Mouse (Mus musculus) lung, postnatal 0 days (tissue): ENCODE measurements at regions not wholly inside any gene's neighbourhood (a gene's known extent, or its start where the extent isn't known, plus 50 kb on each side); places are given as distances from the start of the nearest gene placed in this dataset.

Experiments used
- ATAC-seq: fragments of 200-750 bp; cut with Nextera tagmentation; 2 replicates; pipeline ENCODE4 v1.8.0; 2017; ENCODE audit warnings: moderate library complexity
- DNase-seq: peaks from one replicate; pipeline ENCODE4 v3.0.0-alpha.2; 2016; ENCODE audit warnings: low spot score
- H3K27ac ChIP-seq: fragments of 300-500 bp; sonication (generic); 2 replicates; pipeline ENCODE4 v1.5.1; 2014; ENCODE audit warnings: antibody characterized with exemption, mild to moderate bottlenecking, low read length, mixed read lengths
- H3K27me3 ChIP-seq: fragments of 300-500 bp; sonication (generic); replicated peaks from 2 replicates; pipeline ENCODE4 v1.6.1; 2014; ENCODE audit warnings: low read length, mixed read lengths; ENCODE audit not compliant: insufficient read depth
- H3K36me3 ChIP-seq: fragments of 300-500 bp; sonication (generic); 2 replicates; pipeline ENCODE4 v1.6.1; 2014; ENCODE audit warnings: low read length, mixed read lengths; ENCODE audit not compliant: insufficient read depth
- H3K4me1 ChIP-seq: fragments of 300-500 bp; sonication (generic); 2 replicates; pipeline ENCODE4 v1.6.1; 2014; ENCODE audit warnings: antibody characterized with exemption, low read depth, low read length, mixed read lengths; ENCODE audit not compliant: insufficient read depth
- H3K4me2 ChIP-seq: fragments of 300-500 bp; sonication (generic); replicated peaks from 2 replicates; pipeline ENCODE4 v1.6.1; 2014; ENCODE audit warnings: low read depth, mild to moderate bottlenecking, low read length, moderate library complexity, mixed read lengths
- H3K4me3 ChIP-seq: fragments of 300-500 bp; sonication (generic); 2 replicates; pipeline ENCODE4 v1.5.1; 2014; ENCODE audit warnings: low read depth, low read length
- H3K9ac ChIP-seq: fragments of 300-500 bp; sonication (generic); replicated peaks from 2 replicates; pipeline ENCODE4 v1.6.1; 2014; ENCODE audit warnings: low read depth, mild to moderate bottlenecking
- H3K9me3 ChIP-seq: fragments of 300-500 bp; sonication (generic); 2 replicates; pipeline ENCODE4 v1.6.1; 2016; ENCODE audit warnings: low read length, mixed read lengths
- CTCF ChIP-seq: IDR thresholded peaks from 2 replicates; pipeline ENCODE4 v1.5.1; 2016; ENCODE audit warnings: antibody characterized with exemption, mild to moderate bottlenecking
- EP300 ChIP-seq: IDR thresholded peaks from 2 replicates; pipeline ENCODE4 v1.6.1; 2016; ENCODE audit warnings: antibody characterized with exemption, mild to moderate bottlenecking, control low read depth
- WGBS: fragments of 180-500 bp; shearing (Covaris S2); extraction: QIAGEN DNeasy Blood & Tissue Kit; methylation state at CpG from one replicate; pipeline ENCODE4 v1.1.7; 2014; 5-methylcytosine and 5-hydroxymethylcytosine counted together

- TF ChIP-seq CTCF (no peak), EP300 (no peak)
- no peak overlapping the region for H3K9ac ChIP-seq
- no peaks in the 10 kb centered on the region for H3K4me1 ChIP-seq
- H3K27me3 ChIP-seq: no peaks in the 10 kb centered on the region
- H3K27ac ChIP-seq: no peak overlapping the region
- 67% methylated on average over 2 of the region's 2 CpGs for WGBS
- ATAC-seq: no peak
- H3K36me3 ChIP-seq: no peaks in the 10 kb centered on the region
- no peak for DNase-seq
- H3K9me3 ChIP-seq: no peaks in the 10 kb centered on the region
- H3K4me3 ChIP-seq: no peak overlapping the region
- H3K4me2 ChIP-seq: no peak overlapping the region
Observed at GRCm38 (mm10) chr19:49985826-49986225, 692.6 kb downstream of the Sorcs1 start.

DNA sequence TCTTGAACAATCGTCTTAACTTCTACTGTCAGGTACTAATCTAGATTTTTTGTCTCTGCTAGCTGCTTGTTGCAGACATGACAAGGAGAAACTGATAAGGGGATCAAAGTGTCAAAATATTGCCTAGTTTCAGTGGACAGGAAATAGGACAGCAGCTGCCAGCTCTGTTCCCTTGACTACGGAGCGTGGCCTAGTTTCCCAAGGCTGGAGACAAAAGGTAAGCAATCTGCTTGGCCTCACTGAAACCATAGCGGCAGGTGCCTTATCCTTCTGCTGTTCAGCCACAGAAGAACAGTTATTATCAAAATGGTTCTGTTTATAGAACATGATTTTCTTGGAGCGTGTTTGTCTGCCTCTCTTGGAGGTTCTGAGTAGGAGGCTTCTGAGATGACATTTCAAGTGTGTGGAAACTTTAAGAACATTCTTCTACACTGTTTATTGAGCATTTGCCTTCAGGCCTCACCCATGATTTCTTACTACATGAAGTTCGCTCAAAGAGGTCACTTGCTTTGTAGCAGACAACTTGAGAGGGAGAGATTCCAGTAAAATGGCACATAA is 712.1 kb downstream of the Sorcs1 start:
- DNase-seq (no peak), ATAC-seq (no peak)
- no peak for TF ChIP-seq CTCF
- no peak for TF ChIP-seq EP300
- 53% methylated on average over 6 of the region's 6 CpGs for WGBS
- Histone ChIP-seq H3K27ac (no peak overlapping the region), H3K9me3 (no peaks in the 10 kb centered on the region), H3K9ac (no peak overlapping the region), H3K36me3 (no peaks in the 10 kb centered on the region), H3K27me3 (no peaks in the 10 kb centered on the region), H3K4me2 (no peak overlapping the region), H3K4me1 (no peaks in the 10 kb centered on the region), H3K4me3 (no peak overlapping the region)

- Histone ChIP-seq H3K9ac (no peak overlapping the region), H3K27ac (no peak overlapping the region), H3K4me1 (no peaks in the 10 kb centered on the region), H3K9me3 (no peaks in the 10 kb centered on the region), H3K27me3 (no peaks in the 10 kb centered on the region), H3K4me3 (no peak overlapping the region), H3K4me2 (no peak overlapping the region), H3K36me3 (no peaks in the 10 kb centered on the region)
- no peak for DNase-seq
- no peak for ATAC-seq
- no peak for TF ChIP-seq CTCF
- no peak for TF ChIP-seq EP300
- 69% methylated on average over 5 of the region's 5 CpGs for WGBS
Observed at GRCm38 (mm10) chr19:49964679-49965078, 713.8 kb downstream of the Sorcs1 start.

GRCm38 (mm10) chr19:49958517-49958916 is 719.9 kb downstream of the Sorcs1 start:
- TF ChIP-seq CTCF (no peak), EP300 (no peak)
- WGBS: 36% methylated on average over 5 of the region's 5 CpGs
- Histone ChIP-seq H3K27me3 (no peaks in the 10 kb centered on the region), H3K36me3 (no peaks in the 10 kb centered on the region), H3K9ac (no peak overlapping the region), H3K4me1 (no peaks in the 10 kb centered on the region), H3K4me3 (no peak overlapping the region), H3K9me3 (no peaks in the 10 kb centered on the region), H3K27ac (no peak overlapping the region), H3K4me2 (no peak overlapping the region)
- no peak for DNase-seq
- ATAC-seq: no peak

- H3K27me3 ChIP-seq: no peaks in the 10 kb centered on the region
- H3K4me3 ChIP-seq: no peak overlapping the region
- H3K4me2 ChIP-seq: no peak overlapping the region
- DNase-seq (no peak), ATAC-seq (no peak)
- WGBS: 28% methylated on average over 3 of the region's 3 CpGs
- H3K9me3 ChIP-seq: no peaks in the 10 kb centered on the region
- H3K36me3 ChIP-seq: no peaks in the 10 kb centered on the region
- H3K27ac ChIP-seq: no peak overlapping the region
- H3K4me1 ChIP-seq: no peaks in the 10 kb centered on the region
- no peak for TF ChIP-seq CTCF
- TF ChIP-seq EP300: no peak
- no peak overlapping the region for H3K9ac ChIP-seq
Observed at GRCm38 (mm10) chr19:49931202-49931601, 747.2 kb downstream of the Sorcs1 start.

DNA sequence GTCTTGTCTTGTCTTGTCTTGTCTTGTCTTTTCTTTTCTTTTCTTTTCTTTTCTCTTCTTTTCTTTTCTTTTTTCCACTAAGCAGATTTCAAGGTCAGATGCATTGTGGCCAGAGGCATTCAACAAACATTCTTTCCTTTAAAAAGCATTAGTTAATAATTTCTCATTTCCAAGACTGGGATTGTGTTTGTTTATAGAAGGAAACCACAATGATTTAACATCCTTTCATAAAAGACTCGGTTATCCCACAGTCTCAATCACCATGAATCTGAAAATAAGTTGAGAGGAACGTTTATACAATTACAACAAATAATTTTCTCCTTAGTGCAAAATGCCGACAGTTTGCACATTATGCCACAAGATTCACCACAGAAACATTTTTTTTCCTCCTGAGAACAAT is 766.7 kb downstream of the Sorcs1 start:
- ATAC-seq (no peak), DNase-seq (no peak)
- no peaks in the 10 kb centered on the region for H3K9me3 ChIP-seq
- H3K4me1 ChIP-seq: no peaks in the 10 kb centered on the region
- no peak overlapping the region for H3K4me2 ChIP-seq
- no peak overlapping the region for H3K27ac ChIP-seq
- no peak for TF ChIP-seq CTCF
- no peak for TF ChIP-seq EP300
- H3K4me3 ChIP-seq: no peak overlapping the region
- no peaks in the 10 kb centered on the region for H3K36me3 ChIP-seq
- 26% methylated on average over 3 of the region's 3 CpGs for WGBS
- no peak overlapping the region for H3K9ac ChIP-seq
- no peaks in the 10 kb centered on the region for H3K27me3 ChIP-seq

- ATAC-seq (no peak), DNase-seq (no peak)
- Histone ChIP-seq H3K9ac (no peak overlapping the region), H3K27me3 (no peaks in the 10 kb centered on the region), H3K36me3 (no peaks in the 10 kb centered on the region), H3K4me1 (no peaks in the 10 kb centered on the region), H3K9me3 (no peaks in the 10 kb centered on the region), H3K4me3 (no peak overlapping the region), H3K4me2 (no peak overlapping the region), H3K27ac (no peak overlapping the region)
- 83% methylated on average over 3 of the region's 3 CpGs for WGBS
- TF ChIP-seq EP300: no peak
- no peak for TF ChIP-seq CTCF
Observed at GRCm38 (mm10) chr19:49880241-49880640, 798.2 kb downstream of the Sorcs1 start.
